Mouse (Mus musculus) E14TG2a.4 (cell line): ENCODE measurements around the gene Med7.

ENCODE experiments used
- CTCF ChIP-seq: conservative IDR thresholded peaks from 2 replicates; pipeline ENCODE4 v1.5.1; 2014; ENCODE audit warnings: low read length
- NANOG ChIP-seq: IDR thresholded peaks from 2 replicates; pipeline ENCODE4 v1.6.1; 2014; ENCODE audit warnings: borderline replicate concordance, low read length, mixed read lengths
- POU5F1 ChIP-seq: IDR thresholded peaks from 2 replicates; pipeline ENCODE4 v1.6.1; 2014; ENCODE audit warnings: low read length, borderline replicate concordance

DNA sequence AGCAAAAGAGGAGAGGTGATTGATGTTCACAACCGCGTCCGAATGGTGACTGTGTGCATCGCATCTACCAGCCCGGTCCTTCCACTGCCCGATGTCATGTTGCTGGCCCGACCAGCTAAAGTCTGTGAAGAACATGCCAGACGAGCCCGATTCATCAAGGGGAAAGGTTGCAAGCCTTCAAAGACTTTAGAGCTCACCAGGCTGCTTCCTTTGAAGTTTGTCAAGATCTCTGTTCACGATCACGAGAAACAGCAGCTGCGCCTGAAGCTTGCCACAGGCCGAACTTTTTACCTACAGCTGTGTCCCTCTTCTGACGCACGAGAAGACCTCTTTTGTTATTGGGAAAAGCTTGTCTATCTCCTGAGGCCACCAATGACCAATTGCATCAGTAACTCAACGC lies 31.7 kb upstream of the Med7 start:
- TF ChIP-seq CTCF (no peak), NANOG (no peak), POU5F1 (no peak)
